Mouse (Mus musculus): ENCODE results near the gene Palld. TPM values are rescaled to one million over a fixed set of nuclear protein-coding genes. Genes with fewer than 3 reads are reported as not detected.

The Palld gene
- total and polyA plus RNA-seq, 3 experiments, result 0.87 to 7.1 (median 2.6) TPM

- Histone ChIP-seq H3K9me3 (replicated peaks; ENCODE audit: low read length) (no peaks in the 10 kb centered on the region), H3K4me2 (ENCODE audit: insufficient read depth, low read depth, poor library complexity, severe bottlenecking) (no peak overlapping the region), H3K27ac (ENCODE audit: insufficient read depth, low read depth) (no peak overlapping the region), H3K4me3 (replicated peaks in 1 of 3; ENCODE audit: low read depth in 2 of 3, low read length in 2 of 3, poor library complexity in 1 of 3) (no peak overlapping the region), H3K36me3 (replicated peaks in 1 of 2; ENCODE audit: control insufficient read depth in 1 of 2, insufficient read depth in 1 of 2, low read length in 1 of 2) (no peaks in the 10 kb centered on the region), H3K4me1 (ENCODE audit: control insufficient read depth in 1 of 2, insufficient read depth in 2 of 2) (peaks cover 0 to 4% of the 10 kb centered on the region in 2 experiments; a peak in 3 of 4 replicates), H3K79me2 (replicated peaks; ENCODE audit: control insufficient read depth, extremely low read depth, insufficient read depth, poor library complexity, severe bottlenecking) (no peaks in the 10 kb centered on the region), H3K27me3 (replicated peaks) (no peaks in the 10 kb centered on the region), H3K9ac (ENCODE audit: insufficient read depth, low read depth) (no peak overlapping the region)
- dilution Hi-C loops (cut with MboI; ENCODE audit: extremely low pct_ligation_motif_present, extremely low pct_unique_long_range_greater_than_20kb, low sequenced_read_pairs) (no loop called here), in situ Hi-C loops (cut with MboI; ENCODE audit: low pct_ligation_motif_present, low pct_unique_long_range_greater_than_20kb, low sequenced_read_pairs) (no loop called here)
- DNase-seq (ENCODE audit: extremely low read depth), result no peak
- TF ChIP-seq JUN (IDR thresholded peaks at IDR 0.05; ENCODE audit: insufficient read depth, low read depth, low read length), result no peak
- no peak for TF ChIP-seq RAD21 (IDR thresholded peaks at IDR 0.05; ENCODE audit: low read depth, low read length)
- no peak for TF ChIP-seq USF1 (IDR thresholded peaks at IDR 0.05; ENCODE audit: low read depth, low read length)
- TF ChIP-seq UBTF (IDR thresholded peaks at IDR 0.05; ENCODE audit: low read depth, low read length), result no peak
- TF ChIP-seq NRF1 (IDR thresholded peaks at IDR 0.05; ENCODE audit: low read depth, low read length), result no peak
- no peak for TF ChIP-seq PAX5 (IDR thresholded peaks at IDR 0.05; ENCODE audit: low read length)
- no peak for TF ChIP-seq TBP (conservative IDR thresholded peaks at IDR 0.05; ENCODE audit: low read depth, low read length)
- no peak for TF ChIP-seq CHD2 (IDR thresholded peaks at IDR 0.05; ENCODE audit: low read length)
- no peak for TF ChIP-seq EP300 (IDR thresholded peaks at IDR 0.05; ENCODE audit: low read length)
- TF ChIP-seq BHLHE40 (IDR thresholded peaks at IDR 0.05; ENCODE audit: low read depth, low read length), result no peak
- TF ChIP-seq ZMIZ1 (IDR thresholded peaks at IDR 0.05; ENCODE audit: low read depth, low read length), result no peak
- TF ChIP-seq SMC3 (IDR thresholded peaks at IDR 0.05; ENCODE audit: low read depth, low read length), result no peak
- no peak for TF ChIP-seq MAX (IDR thresholded peaks at IDR 0.05; ENCODE audit: low read length)
- TF ChIP-seq ELF1 (IDR thresholded peaks at IDR 0.05; ENCODE audit: low read depth, low read length), result no peak
- TF ChIP-seq MYC (IDR thresholded peaks at IDR 0.05; ENCODE audit: low read depth, low read length), result no peak
Observed at GRCm38 (mm10) chr8:61736739-61737243, 165.7 kb downstream of the Palld start.

DNA sequence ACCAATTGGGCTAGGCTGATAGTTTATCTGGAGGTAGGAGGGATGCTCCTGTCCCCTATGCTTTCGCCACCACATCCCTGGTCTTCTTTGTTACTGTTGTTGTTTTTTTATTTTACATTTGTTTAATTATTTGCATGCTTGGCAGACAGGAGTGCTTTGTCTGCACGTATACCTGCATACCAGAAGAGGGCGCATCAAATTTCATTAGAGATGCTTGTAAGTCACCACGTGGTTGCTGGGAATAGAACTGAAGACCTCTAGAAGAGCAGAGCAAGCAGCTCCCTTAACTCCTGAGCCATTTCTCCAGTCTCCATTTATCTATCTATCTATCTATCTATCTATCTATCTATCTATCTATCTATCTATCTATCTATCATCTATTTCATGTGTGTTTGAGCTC lies 166.4 kb downstream of the Palld start:
- dilution Hi-C loops (cut with MboI; ENCODE audit: extremely low pct_ligation_motif_present, extremely low pct_unique_long_range_greater_than_20kb, low sequenced_read_pairs), result no loop called here
- H3K9ac ChIP-seq (ENCODE audit: insufficient read depth, low read depth), result no peak overlapping the region
- no peaks in the 10 kb centered on the region for H3K79me2 ChIP-seq (replicated peaks; ENCODE audit: control insufficient read depth, extremely low read depth, insufficient read depth, poor library complexity, severe bottlenecking)
- no peaks in the 10 kb centered on the region for H3K27me3 ChIP-seq (replicated peaks)
- H3K4me1 ChIP-seq (ENCODE audit: control insufficient read depth in 1 of 2, insufficient read depth in 2 of 2), result peaks cover 0 to 4% of the 10 kb centered on the region in 2 experiments; a peak in 3 of 4 replicates
- H3K4me2 ChIP-seq (ENCODE audit: insufficient read depth, low read depth, poor library complexity, severe bottlenecking), result 0 out of 2 replicates have a peak overlapping the region, but pooled peaks have one; percentile 27
- DNase-seq (ENCODE audit: extremely low read depth), result peak; percentile 47
- H3K36me3 ChIP-seq (replicated peaks in 1 of 2; ENCODE audit: control insufficient read depth in 1 of 2, insufficient read depth in 1 of 2, low read length in 1 of 2), result no peaks in the 10 kb centered on the region
- in situ Hi-C loops (cut with MboI; ENCODE audit: low pct_ligation_motif_present, low pct_unique_long_range_greater_than_20kb, low sequenced_read_pairs), result no loop called here
- H3K27ac ChIP-seq (ENCODE audit: insufficient read depth, low read depth), result no peak overlapping the region
- no peak overlapping the region for H3K4me3 ChIP-seq (replicated peaks in 1 of 3; ENCODE audit: low read depth in 2 of 3, low read length in 2 of 3, poor library complexity in 1 of 3)
- no peaks in the 10 kb centered on the region for H3K9me3 ChIP-seq (replicated peaks; ENCODE audit: low read length)
- TF ChIP-seq TBP (conservative IDR thresholded peaks at IDR 0.05; ENCODE audit: low read depth, low read length) (no peak), EP300 (IDR thresholded peaks at IDR 0.05; ENCODE audit: low read length) (no peak), POLR2A (IDR thresholded peaks at IDR 0.05; ENCODE audit: low read depth, low read length) (no peak), NELFE (IDR thresholded peaks at IDR 0.05; ENCODE audit: low read depth, low read length) (no peak), BHLHE40 (IDR thresholded peaks at IDR 0.05; ENCODE audit: low read depth, low read length) (no peak), TCF12 (IDR thresholded peaks at IDR 0.05; ENCODE audit: low read depth, low read length) (no peak), RAD21 (IDR thresholded peaks at IDR 0.05; ENCODE audit: low read depth, low read length) (peak; percentile 35), SMC3 (IDR thresholded peaks at IDR 0.05; ENCODE audit: low read depth, low read length) (peak; percentile 71), RCOR1 (conservative IDR thresholded peaks at IDR 0.05; ENCODE audit: low read depth, low read length) (no peak), MAX (IDR thresholded peaks at IDR 0.05; ENCODE audit: low read length) (peak; percentile 85), ZMIZ1 (IDR thresholded peaks at IDR 0.05; ENCODE audit: low read depth, low read length) (no peak), HCFC1 (IDR thresholded peaks at IDR 0.05; ENCODE audit: low read depth, low read length) (no peak), MXI1 (IDR thresholded peaks at IDR 0.05; ENCODE audit: low read depth, low read length) (0 out of 2 replicates have a peak, but pooled peaks have one; percentile 27), USF1 (IDR thresholded peaks at IDR 0.05; ENCODE audit: low read depth, low read length) (peak; percentile 43; the same call in 1 of the 2 replicates), CHD1 (IDR thresholded peaks at IDR 0.05; ENCODE audit: low read depth, low read length) (no peak), JUND (conservative IDR thresholded peaks at IDR 0.05; ENCODE audit: low read depth, low read length) (no peak), E2F4 (IDR thresholded peaks at IDR 0.05; ENCODE audit: insufficient replicate concordance, low read depth, low read length) (no peak), MEF2A (IDR thresholded peaks at IDR 0.05; ENCODE audit: borderline replicate concordance, low read depth, low read length) (no peak), MAFK (IDR thresholded peaks at IDR 0.05; ENCODE audit: insufficient replicate concordance, low read length) (no peak), ZNF384 (IDR thresholded peaks at IDR 0.05; ENCODE audit: low read depth, low read length) (no peak), CTCF (conservative IDR thresholded peaks at IDR 0.05 in 1 of 2, IDR thresholded peaks at IDR 0.05 in 1 of 2; ENCODE audit: low read depth in 2 of 2, low read length in 2 of 2) (peak; percentile 39 to 69; a peak in 3 of 4 replicates), POLR2AphosphoS2 (IDR thresholded peaks at IDR 0.05; ENCODE audit: low read depth, low read length) (no peak), ELF1 (IDR thresholded peaks at IDR 0.05; ENCODE audit: low read depth, low read length) (no peak), NRF1 (IDR thresholded peaks at IDR 0.05; ENCODE audit: low read depth, low read length) (no peak), ZKSCAN1 (IDR thresholded peaks at IDR 0.05; ENCODE audit: borderline replicate concordance, low read depth, low read length) (no peak), MYC (IDR thresholded peaks at IDR 0.05; ENCODE audit: low read depth, low read length) (peak; percentile 96), UBTF (IDR thresholded peaks at IDR 0.05; ENCODE audit: low read depth, low read length) (no peak), JUN (IDR thresholded peaks at IDR 0.05; ENCODE audit: insufficient read depth, low read depth, low read length) (no peak)
